Mouse (Mus musculus) adipose tissue, adult 10 weeks (tissue): Measurements from ENCODE around the gene Nol3. TPM values are rescaled to one million over a fixed set of nuclear protein-coding genes. Genes with fewer than 3 reads are reported as not detected.

ENCODE experiments used
- polyA plus RNA-seq: library from polyadenylated mRNA; stranded (reverse); fragments of 350-450 nt; fragmentation: Illumina TruSeq; extraction: RNeasy Lipid Tissue Mini Kit (QIAGEN cat#74804); gene quantifications from one replicate; pipeline ENCODE4 v1.2.3, GENCODE M21; 2014; ENCODE audit warnings: low read depth, low replicate concordance

Nol3 gene
- 6.8 TPM for polyA plus RNA-seq

GRCm38 (mm10) chr8:105275840-105276239, at the start of gene Nol3:
Nol3 (plus strand) TSS chr8:105276140.

GRCm38 (mm10) chr8:105254966-105255350, 21.0 kb upstream of the Nol3 start, which contains the start of gene B3gnt9:
B3gnt9 (minus strand) TSS chr8:105255153.

GRCm38 (mm10) chr8:105264024-105264982, 11.6 kb upstream of the Nol3 start, which contains the start of the genes Tradd and Fbxl8:
Tradd (minus strand) TSS chr8:105264609.
Fbxl8 (plus strand) TSS chr8:105264648.

GRCm38 (mm10) chr8:105269461-105269947, 6.4 kb upstream of the Nol3 start, which contains the start of gene Hsf4:
Hsf4 (plus strand) TSS chr8:105269801.

GRCm38 (mm10) chr8:105289805-105290460, 14.0 kb downstream of the Nol3 start, which contains the start of gene 4931428F04Rik:
4931428F04Rik (minus strand) TSS chr8:105289864.

GRCm38 (mm10) chr8:105295895-105296573, 20.1 kb downstream of the Nol3 start, which contains the start of gene Exoc3l:
Exoc3l (minus strand) TSS chr8:105296101.

GRCm38 (mm10) chr8:105297511-105298192, 21.7 kb downstream of the Nol3 start, which contains the start of gene E2f4:
E2f4 (plus strand) TSS chr8:105297663.

GRCm38 (mm10) chr8:105305211-105306145, 29.5 kb downstream of the Nol3 start, which contains the start of gene Elmo3:
Elmo3 (plus strand) TSS chr8:105305601.

GRCm38 (mm10) chr8:105326141-105326672, 50.3 kb downstream of the Nol3 start, which contains the start of the genes Lrrc29 and Tmem208:
Lrrc29 (minus strand) TSS chr8:105326278.
Tmem208 (plus strand) TSS chr8:105326354.

Other genes with a start within 250 kb of the Nol3 start
- gene Ces3a, start 227.5 kb upstream of the Nol3 start, polyA plus RNA-seq = not detected
- not detected for gene Ces3b, start 192.4 kb upstream of the Nol3 start, polyA plus RNA-seq
- gene Ces4a, start 144.3 kb upstream of the Nol3 start, polyA plus RNA-seq = not detected
- gene Cbfb, start 105.5 kb upstream of the Nol3 start, polyA plus RNA-seq = 37.2 TPM
- 21.0 TPM for gene D230025D16Rik, start 51.0 kb upstream of the Nol3 start, polyA plus RNA-seq
- gene B3gnt9, start 21.0 kb upstream of the Nol3 start, polyA plus RNA-seq = 7.4 TPM
- 11.6 TPM for gene Tradd, start 11.5 kb upstream of the Nol3 start, polyA plus RNA-seq
- 2.6 TPM for gene Fbxl8, start 11.5 kb upstream of the Nol3 start, polyA plus RNA-seq
- gene Hsf4, start 6.3 kb upstream of the Nol3 start, polyA plus RNA-seq = 0.88 TPM
- gene 4931428F04Rik, start 13.7 kb downstream of the Nol3 start, polyA plus RNA-seq = 4.7 TPM
- gene Exoc3l, start 20.0 kb downstream of the Nol3 start, polyA plus RNA-seq = 3.1 TPM
- 37.2 TPM for gene E2f4, start 21.5 kb downstream of the Nol3 start, polyA plus RNA-seq
- 24.2 TPM for gene Elmo3, start 29.5 kb downstream of the Nol3 start, polyA plus RNA-seq
- 5.2 TPM for gene Lrrc29, start 50.1 kb downstream of the Nol3 start, polyA plus RNA-seq
- 61.4 TPM for gene Tmem208, start 50.2 kb downstream of the Nol3 start, polyA plus RNA-seq
- 11.4 TPM for gene Fhod1, start 71.8 kb downstream of the Nol3 start, polyA plus RNA-seq
- gene Slc9a5, start 72.7 kb downstream of the Nol3 start, polyA plus RNA-seq = 2.4 TPM
- gene Plekhg4, start 97.1 kb downstream of the Nol3 start, polyA plus RNA-seq = 1.0 TPM
- 4.8 TPM for gene Kctd19, start 137.4 kb downstream of the Nol3 start, polyA plus RNA-seq
- gene Lrrc36, start 137.4 kb downstream of the Nol3 start, polyA plus RNA-seq = 5.2 TPM
- 75.1 TPM for gene Tppp3, start 195.4 kb downstream of the Nol3 start, polyA plus RNA-seq
- 32.3 TPM for gene Zdhhc1, start 220.8 kb downstream of the Nol3 start, polyA plus RNA-seq
- gene Hsd11b2, start 242.6 kb downstream of the Nol3 start, polyA plus RNA-seq = 1.1 TPM